Mouse (Mus musculus): ENCODE measurements at regions not wholly inside any gene's neighbourhood (a gene's known extent, or its start where the extent isn't known, plus 50 kb on each side); places are given as distances from the start of the nearest gene placed in this dataset.

DNA sequence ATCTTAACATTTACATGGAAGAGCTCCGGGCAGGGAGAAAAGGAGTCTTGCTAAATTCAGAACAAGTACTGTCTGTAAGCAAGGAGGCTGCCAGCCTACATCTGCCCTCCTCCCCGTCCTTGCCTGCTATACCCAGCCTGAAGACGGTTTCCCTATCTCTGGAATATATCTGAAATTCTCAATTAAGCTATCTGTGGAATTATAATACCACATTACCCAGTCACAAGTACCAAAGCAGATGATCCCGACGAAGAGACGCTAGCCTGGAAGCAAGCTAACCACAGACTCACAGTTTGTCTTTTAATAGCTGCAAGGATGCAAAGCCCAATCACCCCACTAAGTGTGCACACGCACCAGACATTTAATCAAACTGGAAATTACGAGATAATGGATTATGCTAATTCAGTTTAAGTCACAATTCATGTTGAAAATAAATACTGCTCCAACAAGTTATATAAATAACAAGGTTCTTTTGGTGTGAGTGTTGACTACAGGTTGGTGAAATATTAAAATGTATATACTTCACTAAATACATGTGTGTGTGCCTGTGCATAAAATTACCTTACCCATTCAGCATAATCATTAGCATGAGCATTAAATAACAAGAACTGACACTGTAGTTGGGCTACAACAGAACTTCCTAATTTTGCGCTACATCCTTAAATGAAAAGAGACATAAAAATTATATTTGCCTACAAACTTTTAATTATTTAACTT, 269.9 kb upstream of the Arrdc3 start:
- TF ChIP-seq CTCF (IDR thresholded peaks at IDR 0.05; ENCODE audit: extremely low read depth, insufficient read length, insufficient replicate concordance, low read depth, low read length) (no peak), POLR2A (IDR thresholded peaks at IDR 0.05; ENCODE audit: low read depth, low read length) (no peak)
